Mouse (Mus musculus) spleen, adult 2 months (tissue): Measurements from ENCODE around the gene Gm9758. TPM values are rescaled to one million over a fixed set of nuclear protein-coding genes. Genes with fewer than 3 reads are reported as not detected.
"Not testable (repeated sequence)": the region's sequence is repeated elsewhere in the genome, so short reads cannot be mapped to it uniquely, and the experiment has no call there.

ENCODE experiments used
- DNase-seq, 2 experiments: peaks; one replicate each; pipeline versions ENCODE4 v3.0.0 to v3.0.0-alpha.2; 2012 to 2021; ENCODE audit warnings: low spot score in 2 of 2, low read depth in 1 of 2
- H3K27ac ChIP-seq: fragments of 200-500 bp; 2 replicates; pipeline ENCODE4 v1.5.1; 2012; ENCODE audit warnings: low read length, inconsistent platforms; ENCODE audit not compliant: insufficient read depth
- H3K27me3 ChIP-seq: fragments of 200-500 bp; 2 replicates; pipeline ENCODE4 v1.6.1; 2012; ENCODE audit warnings: mild to moderate bottlenecking, moderate library complexity, low read length, inconsistent platforms; ENCODE audit not compliant: control insufficient read depth, insufficient read depth
- H3K36me3 ChIP-seq: fragments of 200-500 bp; 2 replicates; pipeline ENCODE4 v1.6.1; 2012; ENCODE audit warnings: mild to moderate bottlenecking, low read length, inconsistent platforms; ENCODE audit not compliant: control insufficient read depth, insufficient read depth
- H3K4me1 ChIP-seq: fragments of 200-500 bp; 2 replicates; pipeline ENCODE4 v1.6.1; 2011; ENCODE audit warnings: inconsistent platforms; ENCODE audit not compliant: control insufficient read depth, insufficient read depth, insufficient read length
- H3K4me3 ChIP-seq: fragments of 200-500 bp; 2 replicates; pipeline ENCODE4 v1.5.1; 2011; ENCODE audit warnings: mild to moderate bottlenecking, inconsistent platforms; ENCODE audit not compliant: insufficient read depth, insufficient read length; ENCODE audit errors: extremely low read depth
- WGBS: fragments of 180-500 bp; shearing (Covaris S2); methylation state at CpG from one replicate; pipeline ENCODE4 v1.1.7; 2018; 5-methylcytosine and 5-hydroxymethylcytosine counted together
- polyA plus RNA-seq: library from polyadenylated mRNA; depleted of rRNA; stranded (reverse); fragments of >200 nt; gene quantifications from 2 replicates; pipeline ENCODE4 v1.2.3, GENCODE M21; 2012; rRNA removed

The Gm9758 gene
- not detected in 2 replicates for polyA plus RNA-seq

DNA sequence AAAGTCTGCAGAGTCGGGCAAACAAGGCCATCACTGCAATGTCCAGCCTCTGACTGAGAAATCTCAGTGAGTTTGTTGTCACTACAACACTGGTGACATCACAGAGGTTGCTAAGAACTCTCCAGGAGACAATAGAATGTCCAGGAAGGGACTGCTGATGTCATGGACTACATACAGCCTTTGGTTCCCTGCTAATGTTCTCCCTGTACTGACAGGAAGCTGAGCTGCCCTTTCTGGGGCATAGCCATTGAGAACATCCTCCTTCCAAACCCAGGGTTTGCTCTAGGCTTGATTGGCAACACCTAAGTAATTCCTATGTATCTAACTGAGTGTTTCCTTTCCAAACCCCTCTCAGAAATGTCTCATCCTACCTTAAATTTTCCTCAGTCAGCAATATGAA lies at the start of gene Gm9758:
Gm9758 (minus strand) TSS at position 101 of the 400 bp plus-strand sequence.
- 41% methylated on average over 1 of the region's 1 CpGs for WGBS
- not testable (repeated sequence) for H3K27ac ChIP-seq, H3K27me3 ChIP-seq, H3K4me3 ChIP-seq, DNase-seq, H3K36me3 ChIP-seq, H3K4me1 ChIP-seq

GRCm38 (mm10) chr5:14963821-14964220 lies 49.1 kb upstream of the Gm9758 start:
- H3K27ac ChIP-seq, DNase-seq, H3K4me1 ChIP-seq, H3K27me3 ChIP-seq, H3K36me3 ChIP-seq, H3K4me3 ChIP-seq: not testable (repeated sequence)
- WGBS = 80% methylated on average over 13 of the region's 13 CpGs

DNA sequence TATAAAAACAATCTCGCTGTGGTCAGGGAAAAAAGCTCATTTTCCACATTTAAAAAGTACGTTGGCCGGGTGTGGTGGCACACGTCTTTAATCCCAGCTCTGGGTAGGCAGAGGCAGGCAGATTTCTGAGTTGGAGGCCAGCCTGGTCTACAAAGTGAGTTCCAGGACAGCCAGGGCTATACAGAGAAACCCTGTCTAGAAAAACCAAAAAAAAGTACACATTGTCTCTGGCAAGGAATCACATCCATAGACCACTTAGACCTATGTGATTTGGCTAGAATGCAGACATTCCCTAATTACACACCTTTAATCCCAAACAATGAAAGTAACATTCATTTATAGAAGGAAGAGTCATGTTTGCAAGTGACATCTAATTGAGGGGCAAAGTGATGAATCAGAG lies 46.8 kb upstream of the Gm9758 start:
- H3K4me3 ChIP-seq, H3K36me3 ChIP-seq, DNase-seq, H3K27me3 ChIP-seq, H3K27ac ChIP-seq, H3K4me1 ChIP-seq: not testable (repeated sequence)
- WGBS = 79% methylated on average over 4 of the region's 4 CpGs

- 86% methylated on average over 1 of the region's 1 CpGs for WGBS
- H3K4me1 ChIP-seq, DNase-seq, H3K36me3 ChIP-seq, H3K27ac ChIP-seq, H3K27me3 ChIP-seq, H3K4me3 ChIP-seq: not testable (repeated sequence)
These were observed 41.4 kb upstream of the Gm9758 start for GRCm38 (mm10) chr5:14955928-14956706.

DNA sequence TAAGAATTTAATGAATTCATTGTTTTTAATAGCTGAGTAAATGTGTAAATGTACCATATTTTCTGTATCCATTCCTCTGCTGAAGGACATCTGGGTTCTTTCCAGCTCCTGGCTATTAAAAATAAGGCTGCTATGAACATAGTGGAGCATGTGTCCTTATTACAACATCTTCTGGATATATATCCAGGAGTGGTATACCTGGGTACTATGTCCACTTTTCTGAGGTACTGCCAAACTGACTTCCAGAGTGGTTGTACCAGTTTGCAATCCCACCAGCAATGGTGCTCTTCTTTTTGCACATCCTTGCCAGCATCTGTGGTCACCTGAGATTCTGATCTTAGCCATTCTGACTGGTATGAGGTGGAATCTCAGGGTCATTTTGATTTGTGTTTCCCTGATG lies 38.9 kb upstream of the Gm9758 start:
- not testable (repeated sequence) for H3K4me3 ChIP-seq, H3K4me1 ChIP-seq, H3K27me3 ChIP-seq, DNase-seq, H3K27ac ChIP-seq, H3K36me3 ChIP-seq

GRCm38 (mm10) chr5:14952749-14953148 lies 38.0 kb upstream of the Gm9758 start:
- not testable (repeated sequence) for H3K4me1 ChIP-seq, DNase-seq, H3K36me3 ChIP-seq, H3K4me3 ChIP-seq, H3K27me3 ChIP-seq, H3K27ac ChIP-seq
- WGBS = 63% methylated on average over 3 of the region's 3 CpGs

GRCm38 (mm10) chr5:14951822-14952221 lies 37.1 kb upstream of the Gm9758 start:
- not testable (repeated sequence) for H3K4me1 ChIP-seq, H3K36me3 ChIP-seq, H3K27me3 ChIP-seq, H3K27ac ChIP-seq, H3K4me3 ChIP-seq, DNase-seq
- WGBS = 68% methylated on average over 7 of the region's 7 CpGs

- H3K4me1 ChIP-seq, H3K27me3 ChIP-seq, H3K4me3 ChIP-seq, H3K36me3 ChIP-seq, H3K27ac ChIP-seq, DNase-seq: not testable (repeated sequence)
- 56% methylated on average over 4 of the region's 4 CpGs for WGBS
These were observed 32.9 kb upstream of the Gm9758 start for GRCm38 (mm10) chr5:14947482-14948198.

DNA sequence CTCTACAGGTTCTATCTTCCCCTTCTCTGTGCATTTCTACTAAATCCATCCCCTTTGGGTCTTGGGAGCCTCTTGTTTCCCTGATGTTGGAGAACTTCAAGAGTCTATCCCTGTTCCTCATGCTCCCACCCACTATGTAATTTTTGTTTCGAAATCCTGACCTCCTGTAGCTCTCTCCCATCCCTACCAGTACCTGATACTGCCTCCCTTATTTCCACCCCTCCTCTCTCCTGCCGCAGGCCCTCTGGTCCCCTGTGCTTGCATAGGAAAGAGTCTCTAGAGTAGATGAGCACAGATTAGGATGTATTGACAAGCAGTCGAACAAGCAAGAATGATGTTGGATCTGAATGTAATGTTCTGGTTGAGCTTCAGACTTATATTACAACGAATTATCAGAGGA lies 30.8 kb upstream of the Gm9758 start:
- H3K27ac ChIP-seq = not testable (repeated sequence)

GRCm38 (mm10) chr5:14941043-14941442 lies 26.3 kb upstream of the Gm9758 start:
- 90% methylated on average over 1 of the region's 1 CpGs for WGBS
- H3K27me3 ChIP-seq, H3K4me1 ChIP-seq, H3K36me3 ChIP-seq, H3K27ac ChIP-seq, H3K4me3 ChIP-seq, DNase-seq: not testable (repeated sequence)

More for the DNA sequence above, 30.8 kb upstream of the Gm9758 start:
- not testable (repeated sequence) for H3K4me1 ChIP-seq, H3K36me3 ChIP-seq, DNase-seq, H3K27me3 ChIP-seq, H3K4me3 ChIP-seq
- 63% methylated on average over 4 of the region's 4 CpGs for WGBS

- not testable (repeated sequence) for H3K27me3 ChIP-seq, DNase-seq, H3K4me3 ChIP-seq, H3K27ac ChIP-seq, H3K4me1 ChIP-seq, H3K36me3 ChIP-seq
- 41% methylated on average over 1 of the region's 1 CpGs for WGBS
These were observed 23.6 kb upstream of the Gm9758 start, which contains the start of gene Speer4e for GRCm38 (mm10) chr5:14938329-14938728. Gene Speer4e (minus strand): TSS chr5:14938429.
